Mouse (Mus musculus) CD4-positive naive resting alpha-beta T cell, adult 76 days (primary cell): ENCODE data around the gene Jkamp. TPM values are rescaled to one million over a fixed set of nuclear protein-coding genes. Genes with fewer than 3 reads are reported as not detected.

Experiments
- total RNA-seq: library from RNA; stranded (reverse); gene quantifications from one replicate; pipeline ENCODE4 v1.2.4, GENCODE M21; 2023

Jkamp gene
- total RNA-seq, result 13.4 TPM

DNA sequence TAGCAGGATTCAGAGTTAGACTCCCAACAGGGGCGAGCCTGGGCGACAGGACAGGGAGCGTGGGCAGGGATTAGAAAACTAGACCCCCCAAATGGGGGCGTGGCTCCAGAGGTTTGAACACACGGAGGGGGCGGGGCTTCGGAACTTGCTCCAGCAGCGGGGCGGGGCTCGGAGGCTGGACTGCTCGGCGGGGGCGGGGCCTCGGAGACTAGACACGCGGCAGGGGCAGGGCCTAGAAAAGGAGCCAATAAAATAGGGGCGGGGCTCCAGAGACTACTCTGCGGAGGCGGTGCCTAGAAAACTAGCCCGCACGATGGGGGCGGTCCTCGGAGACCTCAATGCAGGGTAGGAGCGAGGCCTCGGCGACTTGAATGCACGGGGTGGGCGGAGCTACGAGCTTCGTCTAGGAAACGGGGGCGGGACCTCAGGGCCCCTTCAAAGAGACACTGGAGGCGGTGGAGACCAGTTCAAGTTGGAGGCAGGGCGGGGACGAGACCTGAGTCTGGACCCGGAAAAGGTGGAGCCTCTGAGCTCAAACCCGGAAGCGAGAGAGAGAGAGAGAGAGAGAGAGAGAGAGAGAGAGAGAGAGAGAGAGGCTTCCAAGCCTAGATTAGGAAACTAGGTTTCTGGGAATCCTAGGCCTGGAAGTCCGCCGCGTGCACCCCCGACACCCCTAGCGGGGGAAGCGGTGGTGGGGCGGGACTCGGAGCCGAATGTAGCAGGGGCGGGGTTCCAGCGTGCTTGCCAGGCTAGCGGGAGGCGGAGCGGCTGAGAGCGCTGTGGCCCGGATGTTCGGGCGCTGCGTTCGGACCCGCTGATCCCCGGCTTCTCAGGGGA lies at the start of gene Jkamp, which contains the start of gene L3hypdh:
TSS of gene Jkamp (plus strand) at position 261 of the 837 bp plus-strand sequence.
TSS of gene L3hypdh (minus strand) at position 111 of the 837 bp plus-strand sequence.

GRCm38 (mm10) chr12:72070327-72071269 lies 14.8 kb upstream of the Jkamp start, which contains the start of gene Gpr135:
Gene Gpr135, minus strand, starts transcription at chr12:72071125.

Other genes with a start within 250 kb of the Jkamp start
- not detected for gene Gpr135, start 14.5 kb upstream of the Jkamp start, total RNA-seq
- gene L3hypdh, start 150 bp upstream of the Jkamp start, total RNA-seq, result not detected
- not detected for gene Ccdc175, start 99.4 kb downstream of the Jkamp start, total RNA-seq